Mouse (Mus musculus): ENCODE data around the gene Mrto4. TPM values are rescaled to one million over a fixed set of nuclear protein-coding genes. Genes with fewer than 3 reads are reported as not detected.

The Mrto4 gene
- polyA plus RNA-seq, 2 experiments = 66.7 to 106 TPM

- Histone ChIP-seq H3K27ac (replicated peaks; ENCODE audit: low read depth, low read length) (no peak overlapping the region), H3K4me2 (replicated peaks; ENCODE audit: low read depth, low read length, severe bottlenecking) (no peak overlapping the region), H3K27me3 (ENCODE audit: control insufficient read depth, insufficient read depth, low read length) (no peaks in the 10 kb centered on the region), H3K4me3 (replicated peaks; ENCODE audit: low read length) (no peak overlapping the region), H3K9ac (ENCODE audit: low read depth, low read length, severe bottlenecking) (no peak overlapping the region), H3K9me3 (ENCODE audit: control insufficient read depth, low read length) (no peaks in the 10 kb centered on the region), H3K4me1 (ENCODE audit: control insufficient read depth, insufficient read depth, low read length) (no peaks in the 10 kb centered on the region), H3K36me3 (ENCODE audit: control insufficient read depth, insufficient read depth, low read length) (peaks cover 55% of the 10 kb centered on the region)
- 46% methylated on average over 5 of the region's 5 CpGs for WGBS
- ATAC-seq (ENCODE audit: low FRiP score, low read depth) (no peak), DNase-seq (ENCODE audit: low spot score) (no peak)
- no peak for TF ChIP-seq POLR2A (IDR thresholded peaks at IDR 0.05; ENCODE audit: borderline replicate concordance, extremely low read depth, insufficient read depth, insufficient read length)
Observed at GRCm38 (mm10) chr4:139302241-139302640, 50.1 kb downstream of the Mrto4 start.

GRCm38 (mm10) chr4:139301780-139302179 lies 50.6 kb downstream of the Mrto4 start:
- ATAC-seq (ENCODE audit: low FRiP score, low read depth) (no peak), DNase-seq (ENCODE audit: low spot score) (no peak)
- Histone ChIP-seq H3K4me1 (ENCODE audit: control insufficient read depth, insufficient read depth, low read length) (no peaks in the 10 kb centered on the region), H3K4me3 (replicated peaks; ENCODE audit: low read length) (no peak overlapping the region), H3K27me3 (ENCODE audit: control insufficient read depth, insufficient read depth, low read length) (no peaks in the 10 kb centered on the region), H3K36me3 (ENCODE audit: control insufficient read depth, insufficient read depth, low read length) (peaks cover 54% of the 10 kb centered on the region), H3K27ac (replicated peaks; ENCODE audit: low read depth, low read length) (no peak overlapping the region), H3K9ac (ENCODE audit: low read depth, low read length, severe bottlenecking) (no peak overlapping the region), H3K9me3 (ENCODE audit: control insufficient read depth, low read length) (no peaks in the 10 kb centered on the region), H3K4me2 (replicated peaks; ENCODE audit: low read depth, low read length, severe bottlenecking) (no peak overlapping the region)
- 85% methylated on average over 8 of the region's 8 CpGs for WGBS
- no peak for TF ChIP-seq POLR2A (IDR thresholded peaks at IDR 0.05; ENCODE audit: borderline replicate concordance, extremely low read depth, insufficient read depth, insufficient read length)

- Histone ChIP-seq H3K36me3 (ENCODE audit: control insufficient read depth, insufficient read depth, low read length) (peaks cover 39% of the 10 kb centered on the region), H3K4me2 (replicated peaks; ENCODE audit: low read depth, low read length, severe bottlenecking) (no peak overlapping the region), H3K4me3 (replicated peaks; ENCODE audit: low read length) (no peak overlapping the region), H3K9ac (ENCODE audit: low read depth, low read length, severe bottlenecking) (no peak overlapping the region), H3K4me1 (ENCODE audit: control insufficient read depth, insufficient read depth, low read length) (no peaks in the 10 kb centered on the region), H3K9me3 (ENCODE audit: control insufficient read depth, low read length) (no peaks in the 10 kb centered on the region), H3K27ac (replicated peaks; ENCODE audit: low read depth, low read length) (no peak overlapping the region), H3K27me3 (ENCODE audit: control insufficient read depth, insufficient read depth, low read length) (no peaks in the 10 kb centered on the region)
- no peak for ATAC-seq (ENCODE audit: low FRiP score, low read depth)
- DNase-seq (ENCODE audit: low spot score) = no peak
- WGBS = 87% methylated on average over 12 of the region's 12 CpGs
- TF ChIP-seq POLR2A (IDR thresholded peaks at IDR 0.05; ENCODE audit: borderline replicate concordance, extremely low read depth, insufficient read depth, insufficient read length) = no peak
Observed at GRCm38 (mm10) chr4:139298671-139299366, 53.6 kb downstream of the Mrto4 start.

GRCm38 (mm10) chr4:139297566-139297965 lies 54.8 kb downstream of the Mrto4 start:
- Histone ChIP-seq H3K4me2 (replicated peaks; ENCODE audit: low read depth, low read length, severe bottlenecking) (no peak overlapping the region), H3K36me3 (ENCODE audit: control insufficient read depth, insufficient read depth, low read length) (peaks cover 34% of the 10 kb centered on the region), H3K27ac (replicated peaks; ENCODE audit: low read depth, low read length) (no peak overlapping the region), H3K4me3 (replicated peaks; ENCODE audit: low read length) (no peak overlapping the region), H3K4me1 (ENCODE audit: control insufficient read depth, insufficient read depth, low read length) (no peaks in the 10 kb centered on the region), H3K9ac (ENCODE audit: low read depth, low read length, severe bottlenecking) (no peak overlapping the region), H3K9me3 (ENCODE audit: control insufficient read depth, low read length) (no peaks in the 10 kb centered on the region), H3K27me3 (ENCODE audit: control insufficient read depth, insufficient read depth, low read length) (no peaks in the 10 kb centered on the region)
- 88% methylated on average over 4 of the region's 4 CpGs for WGBS
- TF ChIP-seq POLR2A (IDR thresholded peaks at IDR 0.05; ENCODE audit: borderline replicate concordance, extremely low read depth, insufficient read depth, insufficient read length) = no peak
- DNase-seq (ENCODE audit: low spot score) (no peak), ATAC-seq (ENCODE audit: low FRiP score, low read depth) (no peak)

Small RNAs within 50 kb of the gene (microRNA-seq; reads per million reads assigned to microRNA genes)
- gene Gm24245 (not detected), gene Gm25732 (not detected)

Other genes with a start within 250 kb of the Mrto4 start
- 122 and 178 TPM in 2 replicates for gene Minos1, start 221.5 kb downstream of the Mrto4 start, polyA plus RNA-seq (2012; rRNA removed)
- 460 and 510 TPM in 2 replicates for gene Minos1, start 221.5 kb downstream of the Mrto4 start, polyA plus RNA-seq (2014; fragmentation: Nextera tagmentation; extraction: Ambion mirVana)
- 177 and 198 TPM in 2 replicates for gene Capzb, start 159.7 kb downstream of the Mrto4 start, polyA plus RNA-seq (2012; rRNA removed)
- gene Capzb, start 159.7 kb downstream of the Mrto4 start, polyA plus RNA-seq (2014; fragmentation: Nextera tagmentation; extraction: Ambion mirVana) = 284 TPM in 2 replicates
- 20.7 and 30.7 TPM in 2 replicates for gene Pqlc2, start 41.9 kb downstream of the Mrto4 start, polyA plus RNA-seq (2012; rRNA removed)
- 12.9 and 15.4 TPM in 2 replicates for gene Pqlc2, start 41.9 kb downstream of the Mrto4 start, polyA plus RNA-seq (2014; fragmentation: Nextera tagmentation; extraction: Ambion mirVana)
- gene Akr7a5, start 41.8 kb downstream of the Mrto4 start, polyA plus RNA-seq (2012; rRNA removed) = 28.5 and 38.8 TPM in 2 replicates
- 84.8 and 98.0 TPM in 2 replicates for gene Akr7a5, start 41.8 kb downstream of the Mrto4 start, polyA plus RNA-seq (2014; fragmentation: Nextera tagmentation; extraction: Ambion mirVana)
- 33.7 and 40.5 TPM in 2 replicates for gene Emc1, start within 50 bp of the Mrto4 start, polyA plus RNA-seq (2012; rRNA removed)
- 12.6 and 13.4 TPM in 2 replicates for gene Emc1, start within 50 bp of the Mrto4 start, polyA plus RNA-seq (2014; fragmentation: Nextera tagmentation; extraction: Ambion mirVana)
- gene Ubr4, start within 50 bp of the Mrto4 start, polyA plus RNA-seq (2012; rRNA removed) = 159 and 188 TPM in 2 replicates
- gene Ubr4, start within 50 bp of the Mrto4 start, polyA plus RNA-seq (2014; fragmentation: Nextera tagmentation; extraction: Ambion mirVana) = 86.6 and 89.3 TPM in 2 replicates
- 8.8 and 9.9 TPM in 2 replicates for gene Iffo2, start 178.0 kb upstream of the Mrto4 start, polyA plus RNA-seq (2012; rRNA removed)
- gene Iffo2, start 178.0 kb upstream of the Mrto4 start, polyA plus RNA-seq (2014; fragmentation: Nextera tagmentation; extraction: Ambion mirVana) = 5.8 and 5.9 TPM in 2 replicates